Mouse (Mus musculus): ENCODE measurements at regions not wholly inside any gene's neighbourhood (a gene's known extent, or its start where the extent isn't known, plus 50 kb on each side); places are given as distances from the start of the nearest gene placed in this dataset.
"Not testable (repeated sequence)": the region's sequence is repeated elsewhere in the genome, so short reads cannot be mapped to it uniquely, and the experiment has no call there.

DNA sequence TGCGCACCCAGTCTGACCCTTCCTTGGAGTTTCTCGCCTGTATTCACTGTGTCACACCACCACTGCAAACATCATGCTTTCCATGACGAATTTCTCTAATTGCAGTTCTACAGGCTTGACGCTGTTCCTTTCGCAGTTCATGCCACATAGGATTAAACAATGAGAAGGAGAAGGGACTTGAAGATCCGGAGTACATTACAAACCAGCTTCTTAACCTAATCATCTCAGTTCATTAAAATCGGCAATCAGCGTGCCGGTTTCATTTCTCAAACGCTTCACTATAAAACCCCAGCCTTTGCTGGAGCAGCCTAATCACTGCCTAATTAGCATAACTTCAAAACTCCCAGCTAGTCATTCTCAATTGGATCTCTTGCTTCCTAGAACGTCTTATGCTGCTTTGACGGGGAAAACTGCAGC, 196.5 kb upstream of the Slc7a11 start:
- no peak for DNase-seq

- DNase-seq, result no peak
These were observed 191.2 kb upstream of the Slc7a11 start for GRCm38 (mm10) chr3:50634457-50635075.

GRCm38 (mm10) chr3:50631286-50631685, 187.9 kb upstream of the Slc7a11 start:
- DNase-seq, result no peak

DNA sequence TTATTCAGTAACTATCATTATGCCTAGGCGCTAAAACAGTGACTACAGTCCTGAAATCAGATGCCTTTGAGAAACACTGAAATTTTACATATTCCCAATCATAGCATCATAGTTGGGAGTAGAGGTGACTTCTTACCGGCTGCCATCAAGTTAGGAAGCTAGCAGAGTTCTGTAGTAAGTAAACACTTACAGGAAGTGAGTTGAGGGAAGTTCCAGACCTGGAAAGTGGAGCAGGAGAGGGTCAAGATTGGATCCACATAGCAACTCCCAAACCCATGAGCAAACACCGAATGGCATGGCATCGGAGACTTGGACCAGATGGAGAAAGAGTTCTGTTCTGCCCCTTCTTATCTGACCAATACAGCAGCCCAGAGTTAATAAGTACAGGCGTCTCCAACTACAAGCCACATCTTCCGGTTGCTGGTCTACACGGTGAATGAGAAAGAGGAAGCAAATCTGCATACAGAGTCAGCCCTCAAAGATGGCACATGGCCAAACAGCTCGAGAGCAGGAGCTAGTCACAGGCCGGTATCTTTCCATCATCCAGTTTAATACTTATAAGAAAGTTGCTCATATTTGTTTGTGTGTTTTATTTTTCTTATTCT, 184.8 kb upstream of the Slc7a11 start:
- DNase-seq, result no peak

DNA sequence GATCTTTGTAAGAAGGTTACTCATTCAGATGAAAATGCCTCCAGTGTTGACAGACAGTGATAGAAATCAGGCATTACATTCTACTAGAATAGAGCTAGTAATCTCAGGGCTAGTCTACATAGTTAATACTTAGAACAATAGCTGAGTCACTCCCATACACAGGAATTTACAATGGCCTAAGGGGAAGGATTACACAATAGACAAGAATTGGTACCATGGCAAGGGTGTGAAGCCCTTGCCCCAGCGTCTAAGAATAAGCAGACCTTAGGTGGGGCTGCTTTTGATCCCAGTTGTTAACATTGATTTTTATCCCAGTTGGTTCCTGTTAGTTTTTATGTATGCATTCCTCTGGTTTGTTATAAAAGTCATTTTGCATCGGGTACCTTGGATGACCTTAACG, 177.8 kb upstream of the Slc7a11 start:
- not testable (repeated sequence) for DNase-seq

GRCm38 (mm10) chr3:50619061-50619460, 175.6 kb upstream of the Slc7a11 start:
- no peak for DNase-seq

DNA sequence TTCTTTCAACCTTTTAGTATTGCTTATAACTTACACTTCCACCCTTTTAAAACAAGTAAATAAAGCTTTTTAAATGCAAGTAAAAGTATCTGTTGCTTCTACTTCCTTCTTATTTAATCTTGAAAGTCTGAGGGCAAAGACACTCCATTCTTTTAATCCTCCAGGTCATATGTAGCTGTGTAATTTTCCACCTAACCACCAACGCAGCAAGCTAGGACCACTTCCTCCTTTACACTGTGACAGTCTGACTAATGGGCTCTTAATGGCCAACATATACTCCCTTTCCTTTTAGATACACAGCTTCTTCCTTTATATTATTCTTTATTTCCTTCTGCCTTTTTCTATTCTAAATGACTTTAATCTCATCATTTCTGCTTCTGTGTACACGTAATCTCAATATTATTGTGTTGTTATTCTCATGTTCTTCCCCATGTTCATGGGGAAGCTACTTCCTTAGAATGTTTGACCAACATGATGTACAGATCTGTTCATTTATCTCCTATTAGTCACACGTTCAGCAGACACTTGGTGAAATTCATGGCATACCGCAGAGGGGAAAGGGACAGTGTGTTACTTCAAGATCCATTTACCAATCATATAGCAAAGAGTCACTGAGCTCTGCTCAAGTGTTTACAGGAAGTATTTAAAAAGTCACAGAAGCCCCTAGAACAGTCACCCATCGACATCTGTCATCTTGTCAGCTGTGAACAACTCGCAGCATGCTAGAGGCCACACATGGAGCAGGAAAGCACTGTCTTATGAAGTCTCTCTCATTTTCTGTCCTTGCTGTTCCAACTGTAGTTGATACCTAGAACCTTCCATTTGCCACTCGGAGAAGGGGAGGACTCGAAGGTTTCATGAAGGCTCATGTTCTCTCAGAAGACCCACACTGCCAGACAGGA, 172.2 kb upstream of the Slc7a11 start:
- DNase-seq, result no peak

- DNase-seq, result no peak
These were observed 169.6 kb upstream of the Slc7a11 start for GRCm38 (mm10) chr3:50613011-50613410.

GRCm38 (mm10) chr3:50609341-50610012, 166.1 kb upstream of the Slc7a11 start:
- DNase-seq, result no peak

- DNase-seq, result no peak
These were observed 164.3 kb upstream of the Slc7a11 start for GRCm38 (mm10) chr3:50607736-50608135.

- no peak for DNase-seq
These were observed 163.6 kb upstream of the Slc7a11 start for GRCm38 (mm10) chr3:50606986-50607385.

- DNase-seq, result no peak
These were observed 162.3 kb upstream of the Slc7a11 start for GRCm38 (mm10) chr3:50605750-50606149.

GRCm38 (mm10) chr3:50603182-50603581, 159.8 kb upstream of the Slc7a11 start:
- no peak for DNase-seq

DNA sequence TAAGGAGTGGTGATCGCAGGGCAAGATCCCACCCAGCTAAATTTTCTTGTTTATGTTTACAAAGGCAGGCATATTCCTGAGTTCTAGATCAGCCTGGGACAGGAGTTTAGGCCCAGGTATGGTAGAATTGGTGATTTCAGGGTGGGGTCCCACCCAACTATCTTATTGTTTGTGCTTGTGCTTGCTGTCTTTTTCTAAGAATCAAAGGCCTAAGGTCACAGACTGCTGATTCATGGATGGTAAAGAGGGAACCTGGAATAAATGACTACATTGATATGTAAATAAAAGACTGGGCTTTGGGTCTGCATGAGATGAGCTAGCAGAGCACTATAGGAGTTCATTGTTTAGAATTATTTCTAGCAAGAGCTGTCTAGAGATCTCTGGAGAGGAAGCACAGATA, 152.3 kb upstream of the Slc7a11 start:
- no peak for DNase-seq

GRCm38 (mm10) chr3:50584323-50584722, 140.9 kb upstream of the Slc7a11 start:
- no peak for DNase-seq

DNA sequence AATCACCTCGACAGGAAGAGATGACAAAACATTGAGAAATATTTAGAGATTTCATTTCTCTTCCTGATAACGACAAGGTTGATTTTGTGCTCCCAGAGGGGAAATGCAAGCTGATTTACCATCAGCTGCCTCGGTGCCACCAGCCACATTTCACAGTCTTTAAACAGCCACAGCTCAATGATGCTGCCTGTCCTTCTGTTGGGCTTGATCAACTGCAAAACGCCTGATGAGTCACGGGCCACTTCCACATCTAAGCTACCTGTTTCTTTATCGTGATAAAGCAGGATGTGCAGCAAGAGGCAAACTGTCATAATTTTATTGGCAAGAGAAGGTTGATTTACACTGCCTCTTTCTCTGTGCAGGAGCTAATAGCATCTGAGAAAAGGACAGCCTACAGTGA, 140.1 kb upstream of the Slc7a11 start:
- no peak for DNase-seq

DNA sequence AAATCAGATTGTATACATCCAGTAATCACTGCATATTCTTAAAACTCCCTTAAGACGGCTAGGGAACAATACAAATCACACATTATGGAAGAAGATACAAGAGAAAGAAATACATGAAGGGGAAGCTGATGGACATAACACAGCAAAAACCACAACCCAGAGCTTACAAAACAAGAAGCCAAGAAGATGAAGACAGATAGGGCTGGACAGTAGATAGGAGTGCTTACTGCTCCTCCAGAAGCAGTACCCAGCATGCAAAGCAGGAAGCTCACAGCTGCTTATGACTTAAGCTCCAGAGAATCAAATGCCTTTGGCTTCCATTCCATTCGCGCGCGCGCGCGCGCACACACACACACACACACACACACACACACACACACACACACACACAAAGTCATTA, 131.0 kb upstream of the Slc7a11 start:
- DNase-seq, result no peak

- DNase-seq, result no peak
These were observed 126.6 kb upstream of the Slc7a11 start for GRCm38 (mm10) chr3:50570027-50570426.

- peak; percentile 65 for DNase-seq
These were observed 126.2 kb upstream of the Slc7a11 start for GRCm38 (mm10) chr3:50569565-50569964.

DNA sequence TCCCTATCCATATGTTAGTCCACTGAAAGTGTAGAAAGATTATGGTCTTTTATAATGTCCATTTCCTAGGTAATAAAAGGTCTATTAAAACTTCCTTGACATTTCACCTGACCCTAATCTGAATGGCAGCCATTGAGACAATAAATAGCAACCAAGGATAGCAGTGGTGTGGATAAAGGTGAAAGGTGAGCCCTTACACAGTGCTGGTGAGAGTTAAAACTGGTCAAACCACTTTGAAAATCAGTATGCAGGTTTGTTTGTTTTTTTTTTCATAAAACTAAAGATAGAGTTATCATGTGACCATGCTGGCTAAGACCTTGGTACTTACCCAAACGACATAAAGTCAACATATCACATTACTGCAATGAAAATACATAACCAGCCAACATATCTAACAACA, 110.7 kb upstream of the Slc7a11 start:
- DNase-seq, result no peak

DNA sequence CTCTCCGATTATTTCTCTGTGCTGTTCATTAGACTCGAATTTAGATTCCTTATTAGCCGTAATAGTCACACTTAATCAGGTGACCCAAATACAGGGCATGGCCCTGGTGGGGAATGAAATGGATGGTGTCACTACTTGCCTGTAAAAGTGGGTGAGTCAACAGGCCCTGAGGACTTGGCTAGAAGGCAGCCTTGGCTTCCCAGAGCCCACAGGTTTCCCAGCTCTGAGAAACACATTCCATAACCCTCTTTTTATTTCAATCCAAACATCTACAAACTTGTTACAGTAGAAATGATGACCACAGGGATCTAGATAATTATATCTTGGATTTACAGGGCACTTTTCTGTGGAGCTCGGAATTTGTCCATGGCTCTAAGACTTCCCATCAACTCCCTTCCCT, 105.2 kb upstream of the Slc7a11 start:
- no peak for DNase-seq

DNA sequence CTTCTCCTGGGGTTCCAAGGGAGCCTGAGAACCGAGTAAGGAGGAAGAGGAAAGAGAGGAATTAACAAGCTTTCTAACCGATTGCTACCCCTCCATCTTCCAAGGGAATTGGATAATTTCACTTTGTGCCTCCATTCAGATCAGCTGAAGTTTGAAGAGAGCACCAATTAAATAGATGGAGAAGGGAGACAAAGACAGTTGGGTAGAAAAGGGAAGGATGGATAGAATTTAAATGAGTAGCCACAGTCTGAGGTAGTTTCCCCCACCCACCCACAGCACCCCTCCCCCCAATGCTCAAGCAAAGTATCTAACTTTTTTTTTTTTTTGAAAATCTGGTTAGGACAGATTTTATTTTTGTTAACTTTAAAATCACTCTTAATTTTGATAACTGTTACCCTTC, 87.2 kb upstream of the Slc7a11 start:
- DNase-seq, result no peak

GRCm38 (mm10) chr3:50524006-50524405, 80.6 kb upstream of the Slc7a11 start:
- no peak for DNase-seq
